Mouse (Mus musculus) olfactory bulb, adult 2 months (tissue): ENCODE measurements around the gene Hsp90b1.

Experiments used
- CTCF ChIP-seq: fragments of 200-500 bp; IDR thresholded peaks from 2 replicates; pipeline ENCODE4 v1.5.1; 2012; ENCODE audit warnings: low read depth, mild to moderate bottlenecking, low read length, moderate library complexity; ENCODE audit not compliant: insufficient read depth
- POLR2A ChIP-seq: fragments of 200-500 bp; IDR thresholded peaks from 2 replicates; pipeline ENCODE4 v1.6.1; 2012; ENCODE audit warnings: mild to moderate bottlenecking, low read depth, low read length, moderate library complexity; ENCODE audit not compliant: insufficient read depth

- TF ChIP-seq CTCF (no peak), POLR2A (no peak)
These were observed 1.8 kb upstream of the Hsp90b1 start for GRCm38 (mm10) chr10:86707134-86707533.
